Mouse (Mus musculus) hindbrain, embryonic 15.5 days (tissue): ENCODE measurements around the gene Rora. TPM values are rescaled to one million over a fixed set of nuclear protein-coding genes. Genes with fewer than 3 reads are reported as not detected.

Experiments used
- ATAC-seq: fragments of 200-750 bp; cut with Nextera tagmentation; 2 replicates; pipeline ENCODE4 v1.8.0; 2017; ENCODE audit warnings: low read depth, moderate number of reproducible peaks, moderate TSS enrichment; ENCODE audit not compliant: low FRiP score
- H3K27ac ChIP-seq: fragments of 300-500 bp; sonication (generic); replicated peaks from 2 replicates; pipeline ENCODE4 v1.5.1; 2015; ENCODE audit warnings: mild to moderate bottlenecking, inconsistent platforms
- H3K27me3 ChIP-seq: fragments of 300-500 bp; sonication (generic); 2 replicates; pipeline ENCODE4 v1.6.1; 2015; ENCODE audit warnings: control low read depth, inconsistent platforms
- H3K36me3 ChIP-seq: fragments of 300-500 bp; sonication (generic); 2 replicates; pipeline ENCODE4 v1.6.1; 2015; ENCODE audit warnings: control low read depth, inconsistent platforms
- H3K4me1 ChIP-seq: fragments of 300-500 bp; sonication (generic); replicated peaks from 2 replicates; pipeline ENCODE4 v1.6.1; 2015; ENCODE audit warnings: control low read depth, inconsistent platforms
- H3K4me2 ChIP-seq: fragments of 300-500 bp; sonication (generic); 2 replicates; pipeline ENCODE4 v1.6.1; 2015; ENCODE audit warnings: moderate library complexity, mild to moderate bottlenecking, inconsistent platforms
- H3K4me3 ChIP-seq: fragments of 300-500 bp; sonication (generic); 2 replicates; pipeline ENCODE4 v1.5.1; 2015; ENCODE audit warnings: mild to moderate bottlenecking, inconsistent platforms
- H3K9ac ChIP-seq: fragments of 300-500 bp; sonication (generic); 2 replicates; pipeline ENCODE4 v1.6.1; 2015; ENCODE audit warnings: inconsistent platforms
- H3K9me3 ChIP-seq: fragments of 300-500 bp; sonication (generic); 2 replicates; pipeline ENCODE4 v1.6.1; 2016; ENCODE audit warnings: control low read depth, inconsistent platforms
- WGBS: fragments of 180-500 bp; shearing (Covaris S2); methylation state at CpG from one replicate; pipeline ENCODE4 v1.1.7; 2015; 5-methylcytosine and 5-hydroxymethylcytosine counted together
- polyA plus RNA-seq: library from polyadenylated mRNA; unstranded; fragments of >200 nt; fragmentation: Nextera tagmentation; extraction: Ambion mirVana; gene quantifications from 2 replicates; pipeline ENCODE4 v1.2.1, GENCODE M21; 2015

Gene Rora
- polyA plus RNA-seq, 1 experiment from 2014 or later: 48.5 TPM

GRCm38 (mm10) chr9:69043920-69044613, 390.5 kb downstream of the Rora start:
- Histone ChIP-seq H3K36me3 (no peaks in the 10 kb centered on the region), H3K9ac (no peak overlapping the region), H3K4me1 (no peaks in the 10 kb centered on the region), H3K4me2 (no peak overlapping the region), H3K4me3 (no peak overlapping the region), H3K27me3 (no peaks in the 10 kb centered on the region), H3K9me3 (no peaks in the 10 kb centered on the region), H3K27ac (no peak overlapping the region)
- ATAC-seq: no peak
- WGBS: 93% methylated on average over 8 of the region's 8 CpGs

GRCm38 (mm10) chr9:69044614-69045133, 391.1 kb downstream of the Rora start:
- H3K36me3 ChIP-seq: no peaks in the 10 kb centered on the region
- H3K4me2 ChIP-seq: no peak overlapping the region
- ATAC-seq: no peak
- H3K27ac ChIP-seq: no peak overlapping the region
- H3K9ac ChIP-seq: no peak overlapping the region
- no peaks in the 10 kb centered on the region for H3K9me3 ChIP-seq
- WGBS: 90% methylated on average over 7 of the region's 7 CpGs
- H3K27me3 ChIP-seq: no peaks in the 10 kb centered on the region
- H3K4me1 ChIP-seq: no peaks in the 10 kb centered on the region
- no peak overlapping the region for H3K4me3 ChIP-seq

DNA sequence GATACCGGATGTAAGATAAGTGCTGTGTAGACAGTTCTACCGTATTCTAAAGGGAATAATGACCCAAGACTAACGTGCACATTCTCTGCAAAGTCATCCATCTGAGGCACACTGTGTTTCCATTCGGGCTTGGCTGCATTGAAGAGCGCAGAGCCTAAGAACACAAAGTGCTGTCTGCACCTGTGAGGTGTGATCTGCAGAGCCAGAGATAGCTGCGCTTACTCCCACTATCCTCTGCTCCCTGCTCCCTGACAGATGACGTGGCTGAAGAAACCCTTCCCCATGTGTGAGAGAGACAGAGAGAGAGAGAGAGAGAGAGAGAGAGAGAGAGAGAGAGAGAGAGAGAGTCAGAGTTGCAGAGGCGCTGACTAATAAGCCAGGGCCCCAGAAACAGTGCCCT, 392.3 kb downstream of the Rora start:
- 80% methylated on average over 8 of the region's 8 CpGs for WGBS
- no peaks in the 10 kb centered on the region for H3K9me3 ChIP-seq
- ATAC-seq: no peak
- H3K27me3 ChIP-seq: no peaks in the 10 kb centered on the region
- H3K4me1 ChIP-seq: no peaks in the 10 kb centered on the region
- H3K9ac ChIP-seq: no peak overlapping the region
- no peaks in the 10 kb centered on the region for H3K36me3 ChIP-seq
- H3K4me2 ChIP-seq: no peak overlapping the region
- no peak overlapping the region for H3K27ac ChIP-seq
- H3K4me3 ChIP-seq: no peak overlapping the region

DNA sequence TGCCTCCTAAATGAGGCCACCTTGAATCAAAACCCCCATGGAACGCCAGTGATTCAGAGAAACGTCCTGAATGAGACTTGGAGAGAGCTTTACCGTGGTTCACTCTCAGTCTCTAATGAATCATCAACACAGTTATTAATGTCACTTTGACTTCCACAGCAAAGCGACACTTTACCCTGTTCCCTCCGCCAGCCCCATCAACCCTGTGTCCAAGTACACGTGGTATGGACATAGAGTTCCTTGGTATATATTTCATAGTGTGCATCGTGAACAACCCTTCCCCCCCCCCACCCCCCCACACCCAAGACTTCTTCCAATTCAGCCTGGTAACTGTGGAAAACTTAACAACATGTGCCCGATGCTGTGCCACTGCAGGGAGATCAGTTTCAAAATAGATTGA, 397.3 kb downstream of the Rora start:
- Histone ChIP-seq H3K36me3 (no peaks in the 10 kb centered on the region), H3K4me3 (no peak overlapping the region), H3K9me3 (no peaks in the 10 kb centered on the region), H3K27me3 (no peaks in the 10 kb centered on the region), H3K27ac (no peak overlapping the region), H3K9ac (no peak overlapping the region), H3K4me1 (no peaks in the 10 kb centered on the region), H3K4me2 (no peak overlapping the region)
- ATAC-seq: no peak
- 78% methylated on average over 8 of the region's 8 CpGs for WGBS

DNA sequence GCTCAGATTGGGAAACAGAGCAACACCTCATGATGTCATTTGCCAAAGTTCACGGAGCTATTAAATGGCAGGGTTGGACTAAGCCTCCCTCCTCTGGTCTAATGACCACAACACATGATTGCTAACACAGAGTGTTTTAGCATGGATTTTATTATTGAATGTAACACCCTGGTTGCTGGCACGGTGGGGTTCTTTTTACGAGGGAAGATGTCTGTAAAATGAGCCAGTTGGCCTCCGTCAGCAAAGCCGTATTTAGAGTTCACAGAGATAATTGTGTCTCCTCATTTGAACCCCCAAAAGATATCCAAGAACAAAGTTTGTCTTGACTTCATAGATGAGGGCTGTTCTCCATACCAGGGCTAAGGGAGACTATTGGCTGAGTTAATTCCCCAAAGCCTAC, 398.3 kb downstream of the Rora start:
- Histone ChIP-seq H3K4me1 (no peaks in the 10 kb centered on the region), H3K27ac (no peak overlapping the region), H3K36me3 (no peaks in the 10 kb centered on the region), H3K4me2 (no peak overlapping the region), H3K9ac (no peak overlapping the region), H3K4me3 (no peak overlapping the region), H3K27me3 (no peaks in the 10 kb centered on the region), H3K9me3 (no peaks in the 10 kb centered on the region)
- ATAC-seq: no peak
- 84% methylated on average over 5 of the region's 5 CpGs for WGBS

DNA sequence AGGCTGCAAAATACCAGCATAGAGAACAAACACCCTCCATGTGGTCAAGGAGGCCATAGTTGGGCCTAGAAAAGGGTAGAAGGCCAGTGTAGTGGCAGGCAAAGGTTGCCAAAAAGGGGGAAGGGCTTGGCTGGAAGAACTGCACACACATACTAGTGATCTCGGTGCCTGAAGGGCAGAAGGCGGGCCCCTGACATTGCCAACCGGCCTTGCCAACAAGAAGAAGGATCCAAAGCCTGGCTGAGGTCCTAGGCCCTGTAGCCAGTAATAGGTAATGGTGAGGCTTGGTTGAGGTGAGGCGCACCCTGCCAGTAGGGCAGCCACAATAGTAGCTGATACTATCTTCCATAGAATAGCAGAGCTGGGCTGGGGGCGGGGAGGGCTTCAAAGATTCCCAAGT, 401.7 kb downstream of the Rora start:
- H3K4me1 ChIP-seq: no peaks in the 10 kb centered on the region
- ATAC-seq: no peak
- WGBS: 93% methylated on average over 5 of the region's 5 CpGs
- H3K4me2 ChIP-seq: no peak overlapping the region
- no peak overlapping the region for H3K27ac ChIP-seq
- no peaks in the 10 kb centered on the region for H3K27me3 ChIP-seq
- no peaks in the 10 kb centered on the region for H3K36me3 ChIP-seq
- no peak overlapping the region for H3K9ac ChIP-seq
- no peak overlapping the region for H3K4me3 ChIP-seq
- H3K9me3 ChIP-seq: no peaks in the 10 kb centered on the region

DNA sequence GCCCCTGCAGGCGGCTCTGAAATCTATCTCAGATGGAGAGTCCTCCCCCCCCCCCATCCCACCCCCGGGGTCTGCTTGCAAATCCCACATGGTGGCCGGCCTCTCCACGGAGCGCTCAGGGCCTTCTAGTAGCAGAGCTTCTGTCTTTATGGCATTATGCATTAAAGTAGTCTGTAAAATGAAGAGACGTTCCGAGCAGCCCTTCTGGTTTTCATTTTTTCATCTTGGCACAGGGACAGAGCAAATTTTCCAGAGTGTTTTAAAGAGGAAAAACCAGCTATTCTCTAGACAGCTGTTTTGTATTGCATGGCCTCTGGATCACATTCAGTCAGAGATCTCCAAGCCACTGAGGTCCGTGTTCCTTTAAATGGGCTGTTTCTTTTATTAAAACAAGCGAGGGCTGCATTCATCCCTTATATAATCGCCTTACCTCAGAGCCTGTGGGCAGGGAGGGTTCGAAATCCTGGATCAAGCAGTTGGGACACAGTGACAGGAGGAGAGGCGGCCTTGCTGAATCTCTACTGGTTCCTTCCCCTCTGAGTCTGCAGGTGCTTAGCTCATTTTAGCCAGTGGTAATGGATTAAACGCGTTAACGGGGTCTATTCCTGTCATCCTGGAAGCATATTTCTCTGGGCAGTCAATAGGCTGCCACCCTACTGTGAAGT, 417.7 kb downstream of the Rora start:
- Histone ChIP-seq H3K4me1 (0 out of 2 replicates have a peak, but pooled peaks cover 7% of the 10 kb centered on the region), H3K4me3 (no peak overlapping the region), H3K9me3 (no peaks in the 10 kb centered on the region), H3K4me2 (no peak overlapping the region), H3K36me3 (no peaks in the 10 kb centered on the region), H3K9ac (no peak overlapping the region), H3K27ac (no peak overlapping the region), H3K27me3 (no peaks in the 10 kb centered on the region)
- ATAC-seq: no peak
- 61% methylated on average over 15 of the region's 15 CpGs for WGBS

DNA sequence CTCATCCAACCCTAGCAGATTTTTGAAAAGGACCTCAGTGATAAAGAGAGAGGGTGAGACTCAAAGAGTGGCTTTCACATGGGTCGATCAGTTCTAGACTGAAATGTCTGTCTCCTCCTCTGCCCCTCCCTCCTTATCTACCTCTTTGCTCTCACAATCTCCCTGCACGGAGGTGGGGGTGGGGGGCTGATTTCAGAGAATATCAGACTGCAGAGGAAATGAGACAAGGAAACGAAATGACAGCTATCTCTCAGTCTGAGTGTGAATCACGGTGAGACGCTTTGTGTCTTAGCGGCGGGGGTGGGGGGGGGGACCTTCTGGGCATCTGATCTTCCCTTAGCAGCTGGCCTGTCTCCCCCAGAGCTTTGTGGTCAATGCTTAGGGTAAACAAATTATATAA, 419.7 kb downstream of the Rora start:
- Histone ChIP-seq H3K27ac (no peak overlapping the region), H3K9me3 (no peaks in the 10 kb centered on the region), H3K9ac (no peak overlapping the region), H3K27me3 (no peaks in the 10 kb centered on the region), H3K4me3 (no peak overlapping the region), H3K4me1 (0 out of 2 replicates have a peak, but pooled peaks cover 7% of the 10 kb centered on the region), H3K4me2 (no peak overlapping the region), H3K36me3 (no peaks in the 10 kb centered on the region)
- WGBS: 88% methylated on average over 7 of the region's 7 CpGs
- no peak for ATAC-seq

DNA sequence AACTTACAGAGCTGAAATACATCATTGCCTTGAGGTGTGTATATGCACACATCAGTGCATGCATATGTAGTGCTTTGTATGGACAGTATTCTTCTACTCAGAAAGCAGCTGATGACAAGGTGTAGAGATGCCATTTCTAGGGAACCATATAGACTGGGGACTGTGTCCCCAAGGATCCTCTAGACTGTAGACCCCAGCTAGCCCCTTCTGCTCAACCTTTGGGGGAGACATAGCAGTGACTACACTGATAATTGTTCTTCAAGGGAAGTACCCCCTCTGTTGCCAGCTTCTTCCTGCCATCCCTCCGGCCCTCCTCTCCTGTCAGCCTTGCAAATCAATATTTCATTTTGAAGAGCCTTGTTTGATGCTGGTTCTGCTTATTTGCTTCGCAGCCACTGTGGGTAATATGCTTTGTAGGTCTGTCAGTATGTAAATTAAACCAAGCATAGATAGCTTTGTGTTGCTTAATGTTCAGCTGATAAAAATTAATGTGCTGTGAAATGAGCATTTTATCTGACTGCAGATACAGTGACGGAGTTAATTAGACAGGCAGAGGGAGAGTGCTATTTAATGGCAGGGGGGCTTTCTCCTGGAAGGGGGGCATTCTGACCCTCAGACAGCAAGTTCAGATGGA, 430.6 kb downstream of the Rora start:
- no peak overlapping the region for H3K4me3 ChIP-seq
- H3K4me2 ChIP-seq: no peak overlapping the region
- no peak overlapping the region for H3K9ac ChIP-seq
- no peaks in the 10 kb centered on the region for H3K27me3 ChIP-seq
- H3K36me3 ChIP-seq: no peaks in the 10 kb centered on the region
- H3K9me3 ChIP-seq: no peaks in the 10 kb centered on the region
- H3K4me1 ChIP-seq: peaks cover 18% of the 10 kb centered on the region
- WGBS: 21% methylated on average over 3 of the region's 3 CpGs
- peak; percentile 27; the same call in 1 of the 2 replicates for ATAC-seq
- H3K27ac ChIP-seq: peak overlapping the region; percentile 43; the same call in 1 of the 2 replicates

DNA sequence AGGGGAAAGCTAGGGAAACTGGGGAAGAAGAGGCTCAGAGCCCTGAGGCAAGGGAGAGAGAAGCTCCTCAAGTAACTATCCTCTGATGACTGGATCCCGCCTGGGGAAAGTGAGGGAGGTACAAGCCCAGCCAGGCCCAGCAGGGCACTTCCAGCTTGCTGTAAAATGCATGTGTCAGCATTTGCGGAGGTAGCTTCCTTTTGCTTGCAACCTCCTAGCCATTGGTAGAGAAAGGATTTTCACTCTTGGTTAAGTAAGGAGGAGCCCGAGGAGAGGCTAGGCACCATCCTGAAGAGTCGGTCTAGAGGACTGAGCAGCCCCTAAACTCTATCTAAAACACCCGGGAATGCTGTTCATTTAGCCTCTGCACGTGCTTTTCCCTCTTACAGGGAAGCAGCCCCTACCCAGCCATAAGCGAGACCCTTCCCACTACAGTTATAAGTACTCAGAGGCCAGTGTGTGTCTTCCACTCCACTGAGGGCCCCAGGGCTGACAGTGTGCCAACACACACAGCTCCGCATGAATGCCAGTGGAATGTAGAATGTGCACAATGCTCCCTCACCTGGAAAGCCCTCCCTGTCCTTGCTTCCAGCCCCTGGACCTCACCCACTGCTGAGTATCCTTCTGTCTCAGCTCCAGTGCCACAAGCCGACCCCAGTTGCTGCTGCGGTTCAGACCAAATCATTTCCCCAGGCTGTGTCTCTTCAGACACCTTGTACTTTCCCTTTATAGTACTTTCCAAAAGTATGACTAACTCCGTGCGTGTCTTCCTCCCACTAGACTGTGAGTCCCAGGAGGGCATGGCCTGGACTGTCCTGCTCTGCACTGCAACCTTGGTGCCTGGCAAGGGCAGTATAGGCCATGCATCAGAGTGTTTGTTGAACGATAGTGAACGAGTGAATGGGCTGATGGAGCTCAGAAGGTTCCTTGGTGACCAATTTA, 431.4 kb downstream of the Rora start:
- 51% methylated on average over 14 of the region's 14 CpGs for WGBS
- Histone ChIP-seq H3K36me3 (no peaks in the 10 kb centered on the region), H3K4me3 (no peak overlapping the region), H3K4me2 (no peak overlapping the region), H3K9me3 (no peaks in the 10 kb centered on the region), H3K9ac (no peak overlapping the region), H3K27ac (peak overlapping the region; percentile 43), H3K4me1 (peaks cover 18% of the 10 kb centered on the region), H3K27me3 (no peaks in the 10 kb centered on the region)
- peak; percentile 30; the same call in 1 of the 2 replicates for ATAC-seq

DNA sequence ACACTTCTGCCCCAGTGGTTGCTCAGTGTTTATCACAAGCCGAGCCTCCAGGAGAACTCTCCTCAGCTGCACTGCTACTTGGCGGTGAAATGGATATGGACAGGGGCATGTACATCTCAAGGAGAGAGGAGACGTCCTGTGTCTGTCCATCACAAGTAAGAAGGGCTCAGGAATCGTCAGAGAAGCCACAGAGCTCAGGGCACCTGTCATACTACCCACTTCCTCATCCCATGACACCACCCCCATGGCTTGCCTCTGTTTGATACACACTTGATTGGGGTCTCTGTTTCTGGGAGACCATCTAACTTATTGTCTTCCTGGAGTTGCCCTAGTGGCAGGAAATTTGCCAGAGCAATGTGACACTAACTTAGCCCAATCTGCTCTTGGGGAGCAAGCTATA, 433.3 kb downstream of the Rora start:
- Histone ChIP-seq H3K27ac (no peak overlapping the region), H3K27me3 (no peaks in the 10 kb centered on the region), H3K36me3 (no peaks in the 10 kb centered on the region), H3K9me3 (no peaks in the 10 kb centered on the region), H3K4me3 (no peak overlapping the region), H3K4me2 (no peak overlapping the region), H3K4me1 (peaks cover 22% of the 10 kb centered on the region), H3K9ac (no peak overlapping the region)
- WGBS: 94% methylated on average over 4 of the region's 4 CpGs
- ATAC-seq: no peak
